Mouse (Mus musculus) kidney, adult 2 months (tissue): ENCODE data around the gene Bcl9l. TPM values are rescaled to one million over a fixed set of nuclear protein-coding genes. Genes with fewer than 3 reads are reported as not detected.

ENCODE experiments used
- DNase-seq: peaks from one replicate; pipeline ENCODE4 v3.0.0; 2021
- H3K27ac ChIP-seq: fragments of 200-500 bp; 2 replicates; pipeline ENCODE4 v1.5.1; 2012; ENCODE audit warnings: low read depth, low read length, control low read depth, inconsistent platforms; ENCODE audit not compliant: insufficient read depth
- H3K27me3 ChIP-seq: fragments of 200-500 bp; replicated peaks from 2 replicates; pipeline ENCODE4 v1.6.1; 2012; ENCODE audit warnings: mild to moderate bottlenecking, moderate library complexity, low read length, inconsistent platforms; ENCODE audit not compliant: control insufficient read depth, insufficient read depth
- H3K36me3 ChIP-seq: fragments of 200-500 bp; 2 replicates; pipeline ENCODE4 v1.6.1; 2012; ENCODE audit warnings: mild to moderate bottlenecking, moderate library complexity, low read length, inconsistent platforms; ENCODE audit not compliant: control insufficient read depth, insufficient read depth
- H3K4me1 ChIP-seq: fragments of 200-500 bp; 2 replicates; pipeline ENCODE4 v1.6.1; 2011; ENCODE audit warnings: low read length; ENCODE audit not compliant: control insufficient read depth, insufficient read depth
- H3K4me3 ChIP-seq: fragments of 200-500 bp; 2 replicates; pipeline ENCODE4 v1.5.1; 2011; ENCODE audit warnings: mild to moderate bottlenecking, low read depth, low read length, control low read depth; ENCODE audit not compliant: insufficient read depth
- CTCF ChIP-seq: fragments of 200-500 bp; conservative IDR thresholded peaks from 2 replicates; pipeline ENCODE4 v1.5.1; 2011; ENCODE audit warnings: low read depth, mild to moderate bottlenecking, control low read depth, low read length, moderate library complexity, mixed read lengths; ENCODE audit not compliant: insufficient read depth, insufficient read length
- POLR2A ChIP-seq: fragments of 200-500 bp; IDR thresholded peaks from one replicate; pipeline ENCODE4 v1.6.1; 2011; ENCODE audit warnings: low read depth, low read length, control low read depth
- WGBS: fragments of 180-500 bp; shearing (Covaris S2); methylation state at CpG from one replicate; pipeline ENCODE4 v1.1.7; 2018; 5-methylcytosine and 5-hydroxymethylcytosine counted together
- polyA plus RNA-seq: library from polyadenylated mRNA; depleted of rRNA; stranded (reverse); fragments of >200 nt; gene quantifications from 2 replicates; pipeline ENCODE4 v1.2.3, GENCODE M21; 2012

Bcl9l gene
- polyA plus RNA-seq, 1 experiment: 23.1 TPM

GRCm38 (mm10) chr9:44477339-44478228 is 5.0 kb upstream of the Bcl9l start:
- H3K36me3 ChIP-seq: no peaks in the 10 kb centered on the region
- 12% methylated on average over 24 of the region's 24 CpGs for WGBS
- H3K27me3 ChIP-seq: no peaks in the 10 kb centered on the region
- peak overlapping the region; percentile 73 for H3K27ac ChIP-seq
- TF ChIP-seq POLR2A (no peak), CTCF (peak; percentile 72)
- peaks cover 4% of the 10 kb centered on the region; the same call in 1 of the 2 replicates for H3K4me1 ChIP-seq
- peak overlapping the region; percentile 70 for H3K4me3 ChIP-seq
- DNase-seq: peak; percentile 91

DNA sequence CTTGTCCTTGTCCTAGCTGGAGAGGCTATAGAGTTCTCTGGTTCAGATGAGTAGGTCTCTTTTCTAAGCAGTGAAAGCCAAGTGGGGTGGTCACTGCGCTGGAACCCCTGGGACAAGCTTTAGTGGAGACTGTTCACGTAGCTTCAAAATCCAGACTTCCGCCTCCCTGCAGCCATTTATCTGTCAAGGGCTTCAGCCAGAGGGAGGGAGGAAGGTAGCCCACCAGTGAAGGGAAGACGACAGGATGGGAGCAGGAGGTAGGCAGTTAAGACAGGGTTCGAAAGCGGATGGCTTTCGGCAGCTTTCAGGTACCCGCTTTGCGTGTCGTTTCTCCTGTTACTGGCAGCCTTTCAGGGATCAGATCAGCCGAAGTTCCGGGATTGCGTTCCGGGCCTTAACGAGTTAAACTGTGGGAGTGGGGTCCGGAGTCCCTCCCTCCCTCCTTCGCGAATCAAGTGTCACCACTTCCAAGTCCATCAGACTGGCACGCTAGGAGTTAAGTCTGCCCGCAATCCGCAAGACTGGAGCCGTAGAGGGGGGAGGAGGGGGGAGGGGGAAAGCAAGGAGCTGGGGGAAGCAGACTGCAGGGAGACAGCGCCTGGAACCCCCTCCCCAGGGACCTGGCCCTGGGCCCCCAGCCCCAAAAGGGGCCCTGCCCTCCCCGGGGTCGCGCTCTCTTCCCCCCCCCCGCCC is 4.2 kb upstream of the Bcl9l start:
- H3K27me3 ChIP-seq: no peaks in the 10 kb centered on the region
- H3K36me3 ChIP-seq: no peaks in the 10 kb centered on the region
- peaks cover 4% of the 10 kb centered on the region; the same call in 1 of the 2 replicates for H3K4me1 ChIP-seq
- WGBS: under 1% methylated on average over 22 of the region's 27 CpGs
- peak overlapping the region; percentile 73 for H3K27ac ChIP-seq
- peak; percentile 78 for DNase-seq
- H3K4me3 ChIP-seq: peak overlapping the region; percentile 70
- TF ChIP-seq CTCF (0 out of 2 replicates have a peak, but pooled peaks have one; percentile 1), POLR2A (no peak)

- DNase-seq: peak; percentile 88
- TF ChIP-seq POLR2A (no peak), CTCF (no peak)
- H3K4me1 ChIP-seq: peaks cover 4% of the 10 kb centered on the region; the same call in 1 of the 2 replicates
- H3K27ac ChIP-seq: peak overlapping the region; percentile 91
- no peaks in the 10 kb centered on the region for H3K36me3 ChIP-seq
- WGBS: under 1% methylated on average over 29 of the region's 29 CpGs
- H3K27me3 ChIP-seq: no peaks in the 10 kb centered on the region
- H3K4me3 ChIP-seq: peak overlapping the region; percentile 70
Observed at GRCm38 (mm10) chr9:44478959-44479605, 3.5 kb upstream of the Bcl9l start.

DNA sequence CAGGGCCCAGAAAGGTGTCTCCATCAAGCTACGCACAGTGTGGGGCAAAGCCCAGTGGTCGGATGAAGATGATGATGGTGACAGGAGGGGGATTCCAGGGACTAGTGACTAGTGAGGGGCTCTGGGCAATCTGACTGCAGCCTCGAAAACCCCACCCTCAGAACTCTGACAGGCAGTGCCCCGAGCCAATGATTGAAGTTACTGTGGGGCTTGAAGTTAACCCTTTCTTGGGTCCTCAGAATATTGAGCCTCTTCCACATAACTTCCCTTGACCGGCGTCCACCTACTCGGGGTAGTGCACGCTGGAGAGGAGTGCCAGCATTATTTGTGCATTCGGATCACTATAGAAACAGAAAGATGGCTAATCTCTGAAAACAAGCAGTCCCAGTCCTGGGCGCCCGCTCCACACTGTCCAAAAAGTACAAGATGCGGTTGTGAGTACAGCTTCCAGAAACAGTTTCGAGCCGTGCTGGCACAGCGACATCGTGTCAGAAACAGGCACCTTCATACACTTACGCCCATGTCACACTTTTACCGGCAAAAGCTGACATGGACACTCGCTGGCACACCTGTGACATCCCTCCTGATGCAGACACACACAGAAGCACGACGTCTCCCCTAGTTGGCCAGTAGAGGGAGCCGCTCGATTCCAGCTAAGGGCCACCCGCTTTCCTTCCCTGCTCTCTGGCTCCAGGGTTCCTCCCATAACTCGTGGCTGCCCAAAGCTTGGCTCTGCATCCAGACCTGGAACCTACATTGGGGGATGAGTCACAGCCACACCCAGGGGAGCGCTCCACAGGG is 2.8 kb upstream of the Bcl9l start:
- peak overlapping the region; percentile 70 for H3K4me3 ChIP-seq
- TF ChIP-seq CTCF: peak; percentile 92
- no peak for TF ChIP-seq POLR2A
- peak overlapping the region; percentile 91 for H3K27ac ChIP-seq
- H3K27me3 ChIP-seq: no peaks in the 10 kb centered on the region
- under 1% methylated on average over 26 of the region's 26 CpGs for WGBS
- peak; percentile 95 for DNase-seq
- H3K4me1 ChIP-seq: peaks cover 9% of the 10 kb centered on the region
- H3K36me3 ChIP-seq: no peaks in the 10 kb centered on the region

- no peak for TF ChIP-seq POLR2A
- TF ChIP-seq CTCF: no peak
- no peaks in the 10 kb centered on the region for H3K27me3 ChIP-seq
- 27% methylated on average over 3 of the region's 3 CpGs for WGBS
- H3K4me3 ChIP-seq: peak overlapping the region; percentile 72
- no peak for DNase-seq
- H3K4me1 ChIP-seq: peaks cover 29% of the 10 kb centered on the region
- no peak overlapping the region for H3K27ac ChIP-seq
- no peaks in the 10 kb centered on the region for H3K36me3 ChIP-seq
Observed at GRCm38 (mm10) chr9:44482112-44482511, 513 bp upstream of the Bcl9l start.

DNA sequence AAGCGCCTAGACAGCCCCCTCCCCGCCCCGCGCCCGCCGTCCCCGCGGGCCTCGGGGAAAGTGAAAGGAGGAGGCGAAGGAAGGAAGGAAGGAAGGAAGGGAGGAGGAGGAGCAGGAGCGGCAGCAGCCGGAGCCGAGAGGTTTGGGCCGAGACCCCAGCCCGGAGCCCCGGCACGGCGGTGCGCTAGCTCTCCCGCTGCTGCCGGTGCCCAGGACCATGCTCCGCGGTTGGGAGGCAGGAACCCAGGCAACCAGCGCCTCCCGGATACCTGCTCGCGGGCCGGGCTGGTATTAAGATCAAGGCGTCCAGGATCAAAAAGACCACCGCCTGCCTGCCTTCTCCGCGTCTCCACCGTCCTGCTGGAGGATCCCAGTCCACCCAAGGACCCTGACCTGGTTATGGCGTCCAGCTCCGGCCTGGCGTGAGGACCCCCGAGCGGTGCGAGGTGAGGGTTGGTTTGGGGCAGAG is 450 bp downstream of the Bcl9l start:
- DNase-seq: peak; percentile 40
- Histone ChIP-seq H3K27me3 (no peaks in the 10 kb centered on the region), H3K4me3 (peak overlapping the region; percentile 72), H3K36me3 (no peaks in the 10 kb centered on the region), H3K4me1 (peaks cover 34% of the 10 kb centered on the region), H3K27ac (peak overlapping the region; percentile 77)
- no peak for TF ChIP-seq POLR2A
- no peak for TF ChIP-seq CTCF
- WGBS: under 1% methylated on average over 39 of the region's 39 CpGs
